Mouse (Mus musculus) central nervous system, embryonic 18 days (tissue): ENCODE data around the gene Pygl. TPM values are rescaled to one million over a fixed set of nuclear protein-coding genes. Genes with fewer than 3 reads are reported as not detected.

Experiments
- polyA plus RNA-seq: library from polyadenylated mRNA; depleted of rRNA; stranded (reverse); fragments of >200 nt; gene quantifications from 2 replicates; pipeline ENCODE4 v1.2.3, GENCODE M21; 2012; rRNA removed

The Pygl gene
- polyA plus RNA-seq: 6.2 and 6.6 TPM in 2 replicates

DNA sequence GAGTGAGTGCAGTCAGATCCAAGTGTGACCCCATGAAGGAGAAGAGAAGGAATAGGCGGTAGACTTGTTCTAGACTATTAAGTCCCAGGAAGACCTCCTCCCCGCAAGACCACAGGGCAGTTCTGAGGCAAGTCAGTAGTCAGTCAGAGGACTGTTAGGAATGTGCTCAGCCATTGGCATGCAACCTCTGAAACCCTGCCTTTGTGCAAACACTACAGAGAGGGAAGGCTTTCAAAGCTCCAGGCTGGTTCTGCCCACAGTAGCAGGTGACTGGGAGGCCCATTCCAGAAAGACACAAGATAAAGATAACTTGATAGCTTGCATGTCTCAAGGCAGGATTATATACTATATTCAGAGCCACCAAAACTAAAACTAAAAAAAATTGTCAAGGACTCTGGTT lies at the start of gene Pygl:
Gene Pygl (minus strand): TSS at position 195 of the 400 bp plus-strand sequence.

DNA sequence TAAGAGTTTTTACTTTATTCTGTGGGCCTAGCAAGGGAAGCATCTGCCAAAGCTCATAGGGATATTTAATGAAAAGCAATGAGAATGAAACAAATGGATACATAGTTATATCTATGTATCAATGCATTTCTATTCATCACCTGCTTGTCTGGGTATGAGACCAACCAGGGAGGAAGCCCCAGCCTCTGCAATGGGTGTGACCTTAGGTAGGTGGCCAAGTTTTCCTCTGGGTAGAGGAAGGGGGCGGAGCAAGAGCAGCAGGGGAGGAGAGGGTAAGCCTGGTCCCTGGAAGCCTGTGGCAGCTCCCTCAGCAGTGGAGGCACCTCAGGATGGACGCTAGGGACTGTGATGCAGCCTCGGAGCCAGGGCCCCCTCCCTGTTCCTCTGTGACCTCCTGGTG lies 77.4 kb downstream of the Pygl start, which contains the start of gene Abhd12b:
Gene Abhd12b (plus strand): TSS at position 301 of the 400 bp plus-strand sequence.

Other genes starting within 250 kb of the Pygl start
- 29.6 and 32.8 TPM in 2 replicates for gene Sav1, start 244.5 kb downstream of the Pygl start, polyA plus RNA-seq
- gene Nin, start 117.8 kb downstream of the Pygl start, polyA plus RNA-seq: 43.4 and 44.7 TPM in 2 replicates
- gene Abhd12b, start 77.3 kb downstream of the Pygl start, polyA plus RNA-seq: 0.13 and 0.25 TPM in 2 replicates
- gene Trim9, start 116.1 kb upstream of the Pygl start, polyA plus RNA-seq: 84.1 and 88.1 TPM in 2 replicates
- gene Tmx1, start 221.6 kb upstream of the Pygl start, polyA plus RNA-seq: 46.7 and 50.0 TPM in 2 replicates